Mouse (Mus musculus) cerebellum, postnatal 14 days (tissue): Measurements from ENCODE around the gene Scaf8.
"Not testable (repeated sequence)": the region's sequence is repeated elsewhere in the genome, so short reads cannot be mapped to it uniquely, and the experiment has no call there.

Experiments
- DNase-seq, 2 experiments: peaks; one replicate each; pipeline ENCODE4 v3.0.0; 2021; ENCODE audit warnings: mixed read lengths in 2 of 2

Scaf8 gene

DNA sequence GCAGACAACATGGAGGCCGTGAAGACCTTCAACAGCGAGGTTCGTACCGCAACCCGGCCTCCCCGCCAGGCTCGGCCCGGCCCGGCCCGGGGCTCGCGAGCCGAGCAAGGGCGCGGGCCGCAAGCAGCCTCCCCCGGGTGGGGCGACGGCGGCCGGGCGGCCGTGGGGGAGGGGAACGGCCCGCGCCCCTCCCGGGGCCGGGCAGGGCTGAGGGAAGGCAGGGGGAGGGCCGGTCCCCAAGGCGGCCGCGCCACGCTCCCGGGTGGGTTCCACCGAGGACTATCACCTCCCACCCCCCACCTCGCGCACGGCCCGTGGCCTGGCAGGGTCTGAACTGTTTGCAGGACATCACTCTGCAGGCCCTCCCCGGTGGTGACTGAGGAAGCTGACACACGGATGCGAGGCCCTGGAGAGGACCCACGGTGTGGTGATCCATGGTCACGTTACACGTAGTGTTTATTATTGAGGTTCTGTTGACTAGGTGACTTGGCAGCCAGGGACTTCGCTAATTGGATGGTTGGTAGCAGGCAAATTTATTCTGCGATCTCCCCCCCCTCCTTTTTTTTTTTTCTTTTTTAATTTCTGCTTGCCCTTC, 705 bp downstream of the Scaf8 start:
- peak; percentile 73 for DNase-seq

DNA sequence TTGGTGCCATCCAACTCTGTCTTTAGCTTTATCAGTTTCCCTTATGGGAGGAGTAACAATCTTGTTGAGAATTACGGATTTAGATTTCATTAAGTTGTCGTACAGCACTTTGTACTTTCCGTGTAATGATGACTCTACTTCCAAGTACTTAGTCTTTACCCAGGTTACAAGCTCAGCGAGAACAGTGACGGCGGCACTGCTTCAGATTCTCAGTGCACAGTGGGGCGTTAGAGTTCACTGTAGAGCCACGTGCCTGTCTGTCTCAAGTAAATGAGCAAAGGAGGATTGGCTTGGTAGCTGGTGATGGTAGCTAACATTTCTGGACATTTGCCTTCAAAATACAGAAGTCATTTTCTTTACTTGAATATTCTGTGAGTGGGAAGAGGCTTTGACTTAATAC, 6.2 kb downstream of the Scaf8 start:
- not testable (repeated sequence) for DNase-seq

DNA sequence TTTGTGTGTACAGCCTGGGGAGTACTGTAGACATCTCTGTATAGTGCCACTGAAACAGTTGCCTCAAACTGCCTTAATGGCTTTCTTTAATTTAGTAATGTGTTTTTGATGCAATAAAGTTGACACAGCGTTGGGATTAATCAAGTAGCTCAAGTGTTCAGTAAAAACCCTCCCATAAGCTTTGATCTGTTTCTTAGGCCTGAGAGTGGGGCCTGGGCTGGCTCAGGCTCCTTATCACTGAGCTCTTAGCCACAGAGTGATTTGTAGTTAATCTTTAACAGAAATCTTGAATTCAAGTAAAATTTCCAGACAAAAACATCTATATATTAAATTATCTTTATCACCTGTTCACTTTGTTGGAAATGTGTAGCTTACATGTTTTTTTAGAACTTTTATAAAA, 8.8 kb downstream of the Scaf8 start:
- DNase-seq = not testable (repeated sequence)

DNA sequence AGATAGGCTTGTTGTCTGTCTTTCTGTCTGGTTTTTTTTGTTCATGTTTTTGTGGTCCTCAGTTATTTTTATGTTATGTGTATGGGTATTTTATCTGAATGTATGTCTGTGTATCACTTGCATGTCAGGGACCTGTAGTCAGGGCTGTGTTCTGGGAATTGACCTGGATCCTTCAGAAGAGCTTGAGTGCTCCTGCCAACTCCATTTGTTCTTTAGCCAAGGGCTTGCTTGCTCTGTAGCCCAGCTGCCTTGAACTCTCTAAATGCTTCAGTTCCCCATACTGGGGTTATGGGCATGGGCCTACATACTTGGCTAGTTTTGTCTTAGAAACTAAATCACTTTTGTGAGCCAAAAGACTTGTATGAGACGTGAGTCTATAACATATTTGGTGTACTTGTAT, 13.9 kb downstream of the Scaf8 start:
- peak; percentile 12 to 61 for DNase-seq

DNA sequence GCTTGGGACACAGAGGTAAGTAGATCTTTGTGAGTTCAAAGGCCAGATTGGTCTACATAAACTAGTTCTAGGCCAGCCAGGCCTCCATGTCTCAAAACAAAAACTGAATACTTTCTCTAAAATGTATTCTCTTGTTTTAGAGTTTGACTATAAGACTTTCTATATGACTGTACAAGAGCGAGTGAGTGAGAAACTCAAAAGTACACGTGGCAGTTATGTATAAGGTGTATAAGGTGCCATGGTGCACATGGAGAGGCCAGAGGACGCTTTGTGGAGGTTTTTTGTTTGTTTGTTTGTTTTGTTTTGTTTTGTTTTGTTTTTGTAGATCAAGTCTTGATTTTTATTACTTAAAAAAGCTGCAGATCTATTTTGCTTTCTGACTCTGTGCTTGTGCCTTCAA, 15.0 kb downstream of the Scaf8 start:
- DNase-seq = no peak

DNA sequence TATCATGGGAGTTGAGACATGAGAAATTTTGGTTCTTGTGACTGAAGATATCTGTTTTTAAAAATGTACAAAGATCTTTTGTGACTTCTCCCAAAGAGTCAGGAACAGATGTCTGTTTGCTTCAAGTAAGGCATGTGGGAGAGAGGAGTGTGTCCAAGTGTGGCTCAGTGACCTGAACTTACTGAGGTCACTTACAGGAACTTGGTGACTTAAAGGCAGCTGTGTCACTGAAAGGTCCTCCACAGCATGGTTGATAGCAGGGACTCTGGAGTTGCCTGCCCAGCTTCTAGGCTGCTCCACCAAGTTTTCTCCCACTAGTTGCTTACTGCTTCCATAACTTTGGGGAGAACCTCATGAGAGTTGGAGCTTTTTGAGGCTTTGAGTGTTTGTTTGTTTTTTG, 20.6 kb downstream of the Scaf8 start:
- DNase-seq = no peak

DNA sequence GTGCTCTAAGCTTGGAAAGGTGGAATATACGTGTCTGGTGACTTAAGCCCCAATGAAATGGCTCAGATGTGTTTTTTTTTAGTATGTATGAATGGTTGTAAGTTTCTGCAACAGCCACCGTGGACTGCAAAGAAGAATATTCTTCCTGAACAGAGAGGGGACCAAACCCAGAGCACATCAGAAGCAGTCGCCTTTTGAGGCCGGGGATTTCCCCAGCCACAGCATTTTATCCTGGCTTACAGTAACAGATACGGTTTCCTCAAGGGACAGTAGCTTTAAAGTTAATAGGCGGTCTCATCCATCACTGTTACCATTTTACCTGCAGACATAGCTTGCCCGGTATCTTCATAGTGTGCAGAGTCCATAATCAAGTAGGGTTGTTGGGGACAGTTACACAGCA, 21.4 kb downstream of the Scaf8 start:
- no peak for DNase-seq

DNA sequence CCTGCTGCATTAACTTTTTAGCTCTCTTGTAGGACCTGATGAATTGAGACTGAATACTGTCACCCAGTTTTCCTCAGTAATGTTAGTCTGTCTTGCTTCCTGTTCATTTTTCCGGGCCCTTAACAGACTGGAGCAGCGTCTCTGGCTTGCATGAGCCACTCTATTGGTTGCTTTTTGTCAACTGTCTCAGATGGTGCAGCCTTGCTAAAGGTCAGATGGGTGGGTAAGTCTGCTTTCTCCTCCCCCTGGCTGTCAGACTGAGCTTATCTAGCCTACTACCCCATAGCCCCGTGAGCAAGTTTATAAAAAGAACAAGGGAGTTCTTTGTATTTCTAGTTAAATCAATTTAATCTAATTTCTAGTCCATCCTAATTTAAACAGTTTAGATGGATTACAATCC, 23.6 kb downstream of the Scaf8 start:
- DNase-seq = no peak

DNA sequence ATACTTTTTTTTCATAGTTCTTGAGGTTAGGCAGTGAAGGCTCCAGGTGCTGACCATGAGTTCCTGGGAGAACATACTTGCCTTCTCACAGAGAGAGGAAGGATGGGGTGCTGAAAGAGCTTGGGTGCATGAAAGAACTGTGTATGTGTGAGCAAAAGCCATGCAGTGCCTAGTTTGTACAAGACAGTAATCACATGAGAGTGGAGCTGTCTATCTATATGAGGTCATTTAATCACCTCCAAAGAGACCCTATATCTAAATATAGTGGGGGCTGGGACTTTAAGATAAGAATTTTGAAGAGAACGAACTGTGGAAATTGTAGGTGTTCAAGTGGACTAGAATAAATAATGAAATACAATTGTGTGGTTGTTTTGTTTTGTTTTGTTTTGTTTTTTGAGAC, 25.3 kb downstream of the Scaf8 start:
- DNase-seq = no peak

DNA sequence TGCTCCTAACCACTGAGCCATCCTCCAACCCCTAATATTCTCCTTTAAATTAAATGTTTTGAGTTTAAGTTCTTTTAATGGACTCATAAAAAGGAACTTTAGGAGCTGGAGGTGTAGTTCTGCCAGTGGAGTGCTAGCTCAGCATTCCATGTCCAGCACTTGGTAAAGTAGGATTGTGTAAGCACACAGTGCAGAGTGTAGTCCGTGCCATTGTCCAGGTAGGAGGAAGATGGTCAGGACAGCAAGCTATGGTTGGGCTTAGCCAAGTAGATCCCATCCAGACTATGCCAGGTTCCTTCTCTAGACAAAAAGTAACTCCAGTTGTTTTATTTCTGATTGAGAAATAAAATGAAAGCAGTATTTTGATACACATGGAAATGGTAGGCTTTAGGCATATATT, 34.1 kb downstream of the Scaf8 start:
- no peak for DNase-seq

DNA sequence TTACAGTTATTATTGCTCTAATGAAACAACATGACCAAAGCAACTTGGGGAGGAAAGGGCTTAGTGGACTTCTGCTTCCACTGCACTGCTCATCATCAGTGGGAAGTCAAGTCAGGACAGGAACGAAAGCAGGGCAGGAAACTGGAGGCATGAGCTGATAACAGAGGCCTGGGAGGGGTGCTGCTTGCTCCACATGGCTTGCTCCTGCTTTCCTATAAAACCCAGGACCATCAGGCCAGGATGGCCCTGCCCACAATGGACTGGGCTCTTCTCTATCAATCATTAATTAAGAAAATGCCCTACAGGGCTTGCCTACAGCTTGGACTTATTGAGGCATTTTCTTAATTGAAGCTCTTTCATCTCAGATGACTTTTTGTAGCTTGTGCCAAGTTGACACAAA, 34.8 kb downstream of the Scaf8 start:
- DNase-seq = no peak

DNA sequence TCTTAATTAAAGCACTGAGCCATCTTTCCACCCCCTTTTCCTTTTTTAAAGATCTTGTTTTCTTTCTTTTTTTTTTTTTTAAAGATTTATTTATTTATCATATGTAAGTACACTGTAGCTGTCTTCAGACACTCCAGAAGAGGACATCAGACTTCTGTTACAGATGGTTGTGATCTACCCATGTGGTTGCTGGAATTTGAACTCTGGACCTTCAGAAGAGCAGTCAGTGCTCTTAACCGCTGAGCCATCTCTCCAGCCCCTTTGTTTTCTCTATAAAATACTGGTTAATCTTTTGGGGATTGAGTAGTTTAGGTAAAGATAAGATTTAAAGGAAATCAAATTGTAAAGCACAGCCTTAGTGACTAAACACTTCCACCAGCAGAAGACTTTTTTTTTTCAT, 35.9 kb downstream of the Scaf8 start:
- not testable (repeated sequence) for DNase-seq

DNA sequence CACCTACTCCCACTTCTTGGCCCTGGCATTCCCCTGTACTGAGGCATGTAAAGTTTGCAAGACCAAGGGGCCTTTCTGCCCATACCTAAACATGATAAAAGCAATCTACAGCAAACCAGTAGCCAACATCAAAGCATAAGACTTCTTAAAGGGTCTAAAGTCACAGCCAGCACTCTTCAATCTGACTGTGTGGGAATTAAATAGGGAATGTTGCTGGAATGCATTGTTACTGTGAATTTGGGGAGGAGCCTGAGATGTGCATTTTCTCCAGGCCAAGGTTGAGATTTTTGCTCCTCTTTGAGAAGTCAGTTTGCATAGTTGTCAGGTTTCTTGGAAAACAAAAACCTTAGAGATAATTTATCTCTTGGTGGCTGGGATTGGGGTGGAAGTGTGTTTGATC, 36.4 kb downstream of the Scaf8 start:
- DNase-seq = no peak

DNA sequence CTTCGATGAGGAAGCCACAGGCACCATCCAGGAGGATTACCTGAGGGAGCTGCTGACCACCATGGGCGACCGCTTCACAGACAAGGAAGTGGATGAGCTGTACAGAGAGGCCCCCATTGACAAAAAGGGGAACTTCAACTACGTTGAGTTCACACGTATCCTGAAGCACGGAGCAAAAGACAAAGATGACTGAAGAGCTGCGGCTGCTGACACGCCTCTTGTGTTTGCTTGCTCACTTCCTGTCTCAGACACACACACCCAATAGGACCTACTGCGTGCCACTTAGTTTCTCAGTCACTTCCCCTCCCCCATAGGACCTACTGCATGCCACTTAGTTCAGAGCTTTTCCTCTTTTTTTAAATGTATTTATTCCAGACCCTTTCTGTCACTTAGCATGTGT, 41.4 kb downstream of the Scaf8 start:
- not testable (repeated sequence) for DNase-seq

DNA sequence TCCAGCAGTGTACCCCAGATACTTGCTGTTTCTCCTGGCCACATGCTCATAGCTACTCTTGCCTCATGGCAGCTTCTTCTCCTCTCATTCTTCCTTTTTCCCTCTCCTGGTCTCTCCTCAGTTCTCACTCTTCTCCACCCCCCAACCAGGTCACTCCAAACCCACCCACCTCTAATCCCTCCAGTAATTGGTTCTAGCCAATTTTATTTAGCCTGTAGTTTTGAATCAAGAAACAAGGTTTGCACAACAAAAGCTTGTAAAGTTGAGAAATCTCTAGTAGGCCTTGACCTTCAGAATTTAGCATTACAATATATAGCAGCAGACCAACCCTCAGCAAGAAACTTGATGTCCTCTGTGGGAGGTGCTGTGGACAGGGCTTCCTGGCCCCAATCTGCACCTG, 42.2 kb downstream of the Scaf8 start:
- no peak for DNase-seq

DNA sequence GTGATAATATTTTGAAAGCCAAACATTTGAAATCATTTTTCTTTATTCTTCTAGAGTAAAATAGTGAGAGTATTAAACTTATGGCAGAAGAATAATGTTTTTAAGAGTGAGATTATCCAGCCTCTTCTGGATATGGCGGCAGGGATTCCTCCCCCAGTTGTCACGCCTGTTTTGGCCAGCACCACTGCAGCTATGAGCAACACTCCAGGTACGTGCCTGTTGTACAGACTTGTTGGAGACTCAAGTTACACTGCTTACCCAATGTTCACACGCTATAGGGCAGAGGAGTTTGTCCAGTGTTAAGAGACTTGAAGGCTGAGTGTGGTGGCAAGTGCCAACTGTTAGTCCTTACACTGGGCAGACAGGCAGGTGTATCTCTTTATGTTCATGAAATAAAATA, 48.1 kb downstream of the Scaf8 start:
- no peak for DNase-seq

DNA sequence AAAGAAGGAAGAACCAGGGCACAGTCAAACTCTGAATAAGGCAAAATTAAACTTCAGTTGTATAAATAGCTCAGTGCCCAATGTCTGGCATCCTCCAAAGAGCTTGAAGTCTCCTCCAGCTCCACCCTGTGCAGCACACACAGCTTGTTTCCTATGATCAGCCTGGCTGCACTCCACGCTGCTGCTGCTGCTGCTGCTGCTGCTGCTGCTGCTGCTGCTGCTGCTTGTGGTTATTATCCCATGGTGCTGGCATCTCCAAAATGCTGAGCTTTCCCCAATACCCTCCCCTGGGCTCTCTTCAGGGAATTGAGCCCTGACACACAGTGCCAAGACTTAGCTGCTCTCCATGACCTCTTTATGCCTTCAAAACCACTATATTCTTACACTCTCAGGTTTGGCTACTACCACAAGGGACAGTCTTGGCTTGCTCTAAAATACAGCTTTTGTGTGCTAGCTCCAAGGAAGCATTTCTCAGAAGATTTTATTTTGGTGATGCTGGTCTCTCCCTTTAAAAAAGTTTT, 65.7 kb downstream of the Scaf8 start:
- not testable (repeated sequence) for DNase-seq

DNA sequence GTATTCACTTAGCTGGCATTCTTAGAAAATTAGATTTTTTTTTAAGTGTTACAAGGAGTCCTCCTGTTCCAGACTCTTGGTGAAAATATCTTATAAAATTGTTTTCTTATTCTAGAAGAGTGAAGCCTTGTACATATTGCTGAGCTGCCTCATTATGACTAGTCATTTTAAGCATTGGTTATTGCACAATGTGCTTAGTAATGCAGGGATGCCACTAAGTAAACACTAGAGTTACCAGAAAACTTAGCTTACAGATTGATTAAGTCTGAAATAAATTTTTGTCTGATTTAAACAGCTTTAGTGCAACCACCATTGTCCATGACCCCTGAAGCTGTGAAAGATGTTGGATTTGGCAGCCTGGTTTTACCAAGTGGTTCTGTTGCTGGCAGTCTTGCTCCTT, 80.7 kb downstream of the Scaf8 start:
- DNase-seq = not testable (repeated sequence)

DNA sequence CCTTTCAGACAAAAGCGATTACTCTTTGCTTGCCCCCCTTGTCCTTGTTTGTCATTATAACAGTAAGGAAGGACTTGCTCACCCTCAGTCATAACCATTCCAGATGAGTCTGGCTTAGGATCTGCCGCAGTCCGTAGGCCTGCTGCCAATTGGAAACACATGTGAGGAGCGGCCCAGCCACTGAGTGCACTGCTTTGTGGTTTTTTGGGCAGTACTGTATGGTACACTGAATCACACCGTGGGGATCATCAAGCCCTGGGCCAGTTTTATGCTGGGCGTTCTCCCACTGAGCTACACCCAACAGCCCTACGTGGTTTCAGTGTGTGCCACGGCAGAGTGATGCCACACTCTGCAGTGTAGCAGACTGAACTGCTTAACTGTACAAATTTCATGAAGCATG, 85.6 kb downstream of the Scaf8 start:
- no peak for DNase-seq

DNA sequence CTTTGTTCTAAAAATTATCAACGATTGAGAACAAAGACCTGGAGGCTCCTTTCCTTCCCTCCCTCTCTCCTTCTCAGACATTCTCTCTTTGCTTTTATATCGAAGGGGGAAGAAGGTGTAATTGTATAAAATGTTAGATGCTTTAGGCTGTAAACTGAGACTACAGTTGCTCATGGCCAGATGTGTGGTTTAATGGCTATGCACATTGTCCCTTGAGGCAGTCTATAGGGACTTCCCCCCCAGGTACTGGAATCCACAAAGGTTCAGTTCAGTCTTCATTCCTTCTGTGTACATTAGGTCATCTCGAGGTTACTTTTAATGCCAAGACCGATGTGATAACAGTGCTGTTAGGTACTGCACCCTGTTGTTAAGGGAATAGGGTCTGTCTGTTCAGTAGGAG, 89.1 kb downstream of the Scaf8 start:
- DNase-seq = no peak

DNA sequence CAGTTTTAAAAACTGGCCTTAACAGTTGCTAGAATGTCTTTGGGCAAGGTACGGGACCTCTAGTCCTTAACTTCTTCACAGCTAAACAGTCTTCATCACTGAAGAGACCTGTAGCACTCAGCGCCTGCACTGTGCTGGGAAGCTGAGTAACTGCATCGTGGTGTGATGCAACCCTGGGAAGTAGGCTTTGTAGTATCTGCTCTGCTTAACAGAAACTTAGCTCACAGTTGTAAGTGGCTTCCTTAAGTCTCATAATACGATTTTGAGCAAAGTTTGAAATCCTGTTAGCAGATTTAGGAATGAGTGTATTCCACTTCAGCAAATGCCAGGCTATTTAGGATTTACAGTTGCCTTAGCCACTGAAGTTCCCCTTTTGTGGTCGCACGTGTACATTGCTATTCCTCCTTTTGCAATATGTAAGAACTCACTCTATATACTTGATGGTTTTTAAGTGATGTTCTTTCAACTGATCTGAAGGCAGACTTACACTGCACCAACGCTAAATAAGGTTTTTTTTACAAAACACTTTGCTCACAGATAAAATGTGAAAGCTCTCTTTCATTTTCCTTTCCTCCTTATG, 90.1 kb downstream of the Scaf8 start:
- no peak for DNase-seq

DNA sequence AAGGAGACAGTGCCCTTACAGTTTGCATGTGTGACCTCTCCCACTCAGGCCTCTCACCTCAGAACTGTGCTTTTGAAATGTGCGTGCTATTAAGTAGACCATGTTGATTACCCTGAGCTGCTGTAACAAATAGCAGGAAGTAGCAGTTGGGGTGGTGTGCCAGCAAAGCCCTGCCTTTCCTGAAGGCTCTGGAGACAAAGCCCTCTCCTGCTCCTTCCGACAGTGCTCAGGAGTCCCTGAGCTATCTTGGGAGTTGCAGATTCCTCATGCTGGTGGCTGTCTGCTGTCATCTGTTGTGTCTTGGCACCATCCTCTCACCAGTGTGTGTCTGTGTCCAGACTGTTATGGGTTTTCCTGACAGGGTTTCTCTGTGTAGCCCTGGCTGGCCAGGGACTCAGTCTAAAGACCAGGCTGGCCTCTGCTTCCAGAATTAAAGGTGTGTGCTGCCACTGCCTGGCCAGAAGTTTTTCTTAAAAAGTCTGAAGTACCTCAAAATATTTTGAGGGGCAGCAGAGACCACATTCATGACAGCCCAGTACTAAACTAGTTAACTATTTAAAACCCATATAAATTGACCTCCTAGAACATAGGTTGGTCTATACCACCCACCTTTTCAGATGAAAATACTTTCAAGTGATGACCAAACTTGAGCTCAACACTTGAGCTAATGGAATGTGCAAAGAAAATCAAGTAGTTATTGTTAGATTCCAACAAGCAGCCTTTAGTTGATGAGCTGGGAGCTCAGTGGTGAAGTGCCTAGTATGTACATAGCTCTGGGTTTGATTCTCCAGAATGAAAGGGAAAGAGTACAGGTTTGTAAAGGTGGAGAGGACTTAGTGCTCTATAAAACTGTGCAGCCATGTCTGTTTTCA, 92.0 kb downstream of the Scaf8 start:
- DNase-seq = peak; percentile 6 to 37

DNA sequence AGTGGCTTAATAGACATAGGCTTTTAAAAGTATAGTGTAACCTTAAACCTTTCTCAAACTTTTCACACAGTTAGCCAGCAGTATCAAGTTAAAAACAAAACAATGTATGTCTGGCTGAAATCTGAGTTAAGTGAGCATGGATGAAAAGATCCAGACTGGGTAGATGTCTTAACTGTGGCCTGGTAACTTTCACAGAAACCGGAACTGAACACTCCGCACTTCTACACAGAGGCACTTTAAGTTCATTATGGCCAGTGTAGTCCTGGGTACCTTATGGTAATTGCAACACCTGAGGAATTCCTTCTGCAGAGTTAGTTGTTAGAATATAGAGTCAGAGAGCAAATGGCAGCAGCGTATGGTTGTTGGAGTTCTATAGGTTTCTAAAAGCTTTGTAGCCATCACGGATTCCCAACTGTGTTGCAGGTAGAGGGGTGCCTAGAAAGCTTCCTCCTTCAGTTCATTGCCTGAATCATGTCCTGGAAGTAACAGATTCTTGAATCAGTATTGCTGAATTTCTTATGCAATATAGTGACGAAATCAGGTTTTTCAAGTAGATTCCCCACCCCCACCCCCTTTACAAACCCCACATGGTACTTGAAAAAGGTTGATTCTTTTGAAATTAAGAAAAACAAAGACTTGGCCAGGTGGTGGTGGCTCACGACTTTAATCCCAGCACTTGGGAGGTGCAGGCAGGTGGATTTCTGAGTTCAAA, 92.9 kb downstream of the Scaf8 start:
- DNase-seq = no peak
